Mouse (Mus musculus) Muller cell, postnatal 12 days (primary cell): ENCODE results near the gene Fermt3.
"Not testable (repeated sequence)": the region's sequence is repeated elsewhere in the genome, so short reads cannot be mapped to it uniquely, and the experiment has no call there.

ENCODE experiments used
- DNase-seq: peaks from one replicate; pipeline ENCODE4 v3.0.0-alpha.2; 2015; ENCODE audit errors: inconsistent ontology term

Gene Fermt3

DNA sequence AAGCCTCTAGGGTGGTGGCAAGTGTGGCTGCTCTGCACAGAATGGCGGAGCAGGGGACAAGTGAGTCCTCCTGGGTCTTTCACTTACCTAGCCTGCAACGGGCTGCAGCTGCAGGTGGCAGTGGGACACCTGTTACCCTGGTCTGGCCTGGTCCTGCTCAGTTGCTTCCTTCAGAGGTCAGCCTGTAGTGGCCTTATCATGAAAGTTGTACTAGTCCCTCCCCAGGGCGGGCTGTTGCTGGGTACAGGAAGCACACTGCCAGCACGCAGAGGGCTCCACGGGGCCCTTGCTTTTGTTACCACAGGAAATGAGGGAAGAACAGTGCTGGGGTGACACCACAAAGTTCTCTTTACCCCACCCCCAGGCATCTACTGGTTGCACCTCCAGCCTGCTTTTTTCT is at the start of gene Fermt3:
TSS of gene Fermt3 (minus strand) at position 279 of the 400 bp plus-strand sequence.
- no peak for DNase-seq

DNA sequence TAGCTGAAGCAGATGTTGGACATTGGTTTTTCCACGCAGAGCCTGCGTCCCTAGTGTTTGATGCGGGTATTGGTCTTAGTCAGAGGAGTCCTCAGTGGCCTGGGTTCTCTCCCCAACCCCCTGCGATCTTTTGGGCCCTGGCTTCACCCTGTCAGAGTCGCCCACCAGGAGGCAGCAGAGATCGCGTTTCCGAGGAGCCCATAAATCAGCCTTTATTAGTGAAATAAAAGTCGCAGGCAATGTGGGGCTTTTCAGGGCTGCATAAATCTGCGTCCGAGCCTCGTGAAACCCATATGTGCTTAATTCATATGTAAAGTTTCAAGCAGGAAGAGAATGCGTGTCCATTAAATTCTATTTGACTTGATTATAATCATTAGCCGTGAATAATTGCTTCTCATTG is 48.9 kb upstream of the Fermt3 start:
- DNase-seq, result peak; percentile 74

DNA sequence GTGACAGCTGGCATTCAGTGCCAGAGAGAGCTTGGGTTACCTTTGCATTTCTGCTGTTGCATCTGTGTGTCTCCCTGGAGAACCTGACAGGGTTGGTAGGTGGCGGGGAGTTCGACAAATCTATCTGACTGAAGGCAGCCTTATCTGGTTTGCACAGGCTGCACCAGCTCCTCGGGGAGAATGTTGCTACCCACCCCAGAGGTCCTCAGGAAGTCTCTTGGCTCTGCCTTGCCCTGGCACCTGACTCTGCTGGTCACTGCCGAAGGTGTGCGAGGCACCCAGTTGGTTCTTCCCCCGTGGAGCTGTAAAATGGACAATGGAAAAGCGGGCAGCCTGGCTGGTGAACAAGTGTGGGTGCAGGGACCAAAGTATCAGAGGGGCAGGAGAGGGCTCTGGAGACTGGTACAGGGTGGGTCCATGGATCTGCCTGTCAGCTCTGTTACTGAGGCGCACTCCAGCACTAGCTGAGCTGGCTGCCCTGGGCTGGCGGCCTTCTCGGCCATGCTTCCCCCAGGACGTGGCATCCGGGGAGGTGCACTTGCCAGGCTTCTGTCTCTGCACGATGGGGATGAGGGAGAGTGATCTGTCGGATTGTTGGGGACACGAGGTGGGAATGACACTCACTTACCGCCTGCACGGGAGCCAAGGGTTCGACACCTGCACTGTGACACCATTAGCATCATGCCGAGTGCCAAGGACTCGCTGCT is 48.2 kb upstream of the Fermt3 start:
- DNase-seq, result no peak

DNA sequence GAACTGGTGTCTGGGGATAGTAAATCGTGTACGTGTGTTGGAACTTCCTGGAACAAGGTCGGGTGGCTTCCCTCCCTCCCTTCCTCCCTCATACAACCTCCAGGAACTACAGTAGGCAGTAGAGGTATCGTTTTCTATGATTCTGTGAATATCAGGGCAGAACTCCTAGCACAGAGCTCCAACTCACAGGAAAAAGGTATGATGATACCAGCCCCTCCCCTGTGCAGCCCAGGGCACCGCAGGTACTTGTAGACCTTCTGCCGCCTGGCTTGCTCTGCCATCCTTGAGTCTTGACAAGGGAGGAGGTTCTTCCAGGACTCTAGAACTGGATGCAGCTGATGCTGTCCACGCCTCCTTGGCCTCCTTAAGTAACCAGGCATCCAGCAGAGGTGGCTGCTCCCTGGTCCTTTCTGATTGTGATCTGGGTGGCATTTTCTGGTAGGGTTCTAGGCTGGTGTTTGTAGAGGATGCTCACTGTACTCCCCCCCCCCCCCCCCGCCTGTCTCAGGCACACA is 47.6 kb upstream of the Fermt3 start:
- no peak for DNase-seq

DNA sequence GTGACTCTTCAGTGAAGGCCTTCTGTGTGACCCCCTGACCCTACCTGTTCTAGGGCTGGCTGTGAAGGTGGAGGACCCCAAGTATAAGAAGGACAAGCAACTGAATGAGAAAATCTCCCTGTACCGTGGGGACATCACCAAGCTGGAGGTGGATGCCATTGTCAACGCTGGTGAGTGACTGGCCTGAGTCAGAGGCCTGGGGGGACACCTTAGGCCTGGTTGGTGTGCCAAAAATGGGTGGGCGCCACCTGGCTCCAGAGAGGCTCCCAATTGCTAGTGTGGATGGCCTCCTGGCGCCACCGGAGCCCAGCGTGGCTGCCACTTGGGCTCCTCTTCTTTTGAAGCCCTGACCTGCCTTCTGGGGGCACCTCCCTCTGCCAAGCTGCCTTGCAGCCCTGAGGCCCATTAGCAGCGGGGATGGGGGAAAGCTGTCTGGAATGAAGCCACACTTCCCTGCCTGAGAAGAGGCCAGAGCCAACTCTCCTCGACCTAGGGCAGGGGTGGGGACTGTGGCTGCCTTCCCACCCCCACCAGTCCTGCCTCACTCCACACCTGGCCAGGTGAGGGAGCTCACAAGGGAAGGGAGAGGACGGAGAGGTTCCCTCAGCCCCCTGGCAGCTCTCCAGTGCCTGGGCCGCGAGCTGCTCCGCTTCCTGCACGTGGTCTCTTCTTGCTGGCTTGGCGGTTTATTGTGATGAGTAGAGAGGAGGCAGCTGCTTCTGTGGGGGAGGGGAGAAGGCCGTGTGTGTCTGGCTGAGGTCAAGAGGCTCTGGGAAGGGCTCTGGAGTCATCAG is 47.0 kb upstream of the Fermt3 start:
- peak; percentile 67 for DNase-seq

DNA sequence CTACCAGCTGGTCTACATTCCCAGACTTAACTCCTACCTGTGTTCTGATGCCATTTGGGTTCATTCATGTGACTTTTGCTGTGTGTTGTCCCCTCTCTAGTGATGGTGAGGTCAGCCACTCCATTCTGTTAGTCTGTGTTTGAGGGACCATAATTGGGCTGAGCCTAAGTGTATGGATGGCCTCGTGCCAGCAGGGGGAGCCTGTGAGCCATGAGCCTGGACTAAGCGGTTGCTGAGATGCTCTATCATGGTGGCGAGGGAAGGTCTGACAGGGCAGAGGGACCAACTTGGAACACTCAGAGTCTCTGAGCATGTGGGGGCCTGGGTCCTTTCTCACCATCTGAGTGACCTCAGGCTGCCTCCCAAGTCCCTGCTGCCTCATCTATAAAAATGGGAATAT is 45.3 kb upstream of the Fermt3 start:
- peak; percentile 68 for DNase-seq

DNA sequence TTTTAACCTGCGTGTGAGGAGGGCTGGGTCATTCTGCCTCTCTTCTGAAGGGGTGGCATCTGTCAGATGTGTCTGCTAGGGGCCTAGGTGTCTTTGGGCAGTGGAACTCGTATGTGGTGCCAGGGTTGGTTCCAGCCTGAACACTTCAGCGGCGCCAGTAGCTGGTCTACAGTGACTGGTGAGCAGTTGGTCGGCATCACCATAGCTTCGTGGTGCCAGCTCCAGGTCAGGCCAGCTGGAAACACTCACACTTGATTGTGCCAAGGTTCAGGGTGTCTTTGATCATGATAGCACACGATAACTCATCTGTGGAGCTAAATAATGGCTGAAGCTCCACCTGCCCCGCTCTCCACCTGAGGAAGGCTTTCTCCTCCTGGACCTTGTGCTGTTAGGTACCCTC is 43.6 kb upstream of the Fermt3 start:
- DNase-seq, result no peak

DNA sequence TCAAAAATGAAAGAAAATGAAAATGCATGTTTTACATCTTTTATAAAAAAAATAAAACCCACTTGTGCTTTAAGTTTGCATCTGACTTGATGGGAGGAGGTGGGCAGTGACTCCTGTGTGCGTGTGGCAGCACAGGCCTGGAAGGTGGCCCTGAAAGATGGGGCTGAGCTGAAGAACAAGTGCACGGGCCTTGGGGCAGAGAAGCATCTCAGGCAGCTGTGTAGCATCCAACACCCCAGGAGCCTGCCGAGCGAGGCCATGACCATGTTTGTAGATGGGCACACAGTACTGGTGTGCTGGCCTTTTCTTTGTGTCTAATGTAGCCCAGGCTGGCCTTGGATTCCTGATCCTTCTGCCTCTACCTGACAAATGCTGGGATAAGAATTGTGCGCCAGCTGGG is 42.8 kb upstream of the Fermt3 start:
- no peak for DNase-seq

DNA sequence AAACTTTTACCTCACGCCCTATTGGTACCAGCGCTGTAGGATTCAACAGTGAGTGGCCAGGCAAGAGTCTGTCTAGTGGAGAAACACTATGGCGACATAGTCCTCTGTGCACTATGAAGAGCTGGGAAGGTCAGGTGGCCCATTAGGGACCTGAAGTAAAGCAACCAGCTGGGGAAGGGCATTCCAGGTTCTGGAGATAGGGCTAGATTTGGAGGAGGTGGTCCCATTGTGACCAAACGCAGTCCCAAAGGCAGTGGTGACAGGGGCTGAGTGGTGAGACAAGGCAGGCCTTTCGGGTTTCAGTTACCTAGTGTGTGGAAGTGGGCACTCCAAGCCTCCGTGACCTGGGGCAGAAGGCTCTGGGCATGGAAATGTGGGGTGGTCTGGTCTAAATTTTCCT is 39.3 kb upstream of the Fermt3 start:
- DNase-seq, result no peak

DNA sequence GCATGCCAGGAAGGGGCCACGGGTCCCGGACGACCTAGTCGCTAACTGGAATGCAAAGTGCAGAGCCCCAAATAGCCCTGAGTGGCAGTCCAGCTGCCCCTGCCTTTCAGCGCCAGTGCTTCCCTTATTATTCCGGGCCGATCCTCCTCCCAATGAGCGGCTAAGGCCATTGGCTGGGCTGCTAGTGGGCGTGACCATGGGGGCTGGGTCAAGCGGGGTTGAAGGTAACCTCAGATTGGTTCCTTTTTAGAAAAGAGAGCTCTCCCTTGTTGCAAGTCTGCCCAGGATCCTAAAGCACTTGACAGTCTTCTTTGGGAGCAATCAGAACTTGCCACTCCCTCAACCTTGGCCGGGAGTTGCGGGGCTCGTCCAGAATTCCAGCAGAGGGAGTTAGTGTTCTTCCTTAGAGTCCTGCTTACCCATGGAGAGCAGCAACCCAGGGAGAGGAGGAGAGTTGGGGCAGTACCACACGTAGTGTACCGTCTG is 38.5 kb upstream of the Fermt3 start:
- peak; percentile 94 for DNase-seq

DNA sequence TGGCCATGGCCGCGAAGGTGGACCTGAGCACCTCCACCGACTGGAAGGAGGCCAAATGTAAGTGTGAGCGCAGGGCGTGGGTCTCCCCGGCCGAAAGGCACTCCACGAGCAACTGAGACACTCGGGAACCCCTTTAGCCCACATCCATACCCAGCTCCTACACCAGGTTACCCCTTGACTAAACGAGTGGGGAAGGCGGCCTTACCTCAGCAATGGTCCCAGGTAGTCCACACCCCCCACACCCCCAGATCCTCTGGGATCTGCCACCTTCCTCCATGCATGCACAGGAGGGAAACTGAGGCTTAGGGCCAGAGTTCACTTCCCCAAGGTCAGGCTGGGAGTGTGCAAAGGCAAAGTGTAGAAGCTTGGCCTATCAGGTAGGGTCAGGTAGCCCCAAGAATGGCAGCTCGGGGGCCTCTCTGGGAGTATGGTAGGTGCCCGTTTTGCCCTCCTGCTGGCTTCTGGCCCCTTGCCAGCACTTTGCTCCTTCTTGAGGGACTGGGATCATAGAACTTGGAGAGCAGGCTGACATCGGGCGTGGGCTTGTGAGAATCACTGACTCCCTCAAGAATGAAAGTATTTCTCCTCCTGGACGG is 38.0 kb upstream of the Fermt3 start:
- no peak for DNase-seq

DNA sequence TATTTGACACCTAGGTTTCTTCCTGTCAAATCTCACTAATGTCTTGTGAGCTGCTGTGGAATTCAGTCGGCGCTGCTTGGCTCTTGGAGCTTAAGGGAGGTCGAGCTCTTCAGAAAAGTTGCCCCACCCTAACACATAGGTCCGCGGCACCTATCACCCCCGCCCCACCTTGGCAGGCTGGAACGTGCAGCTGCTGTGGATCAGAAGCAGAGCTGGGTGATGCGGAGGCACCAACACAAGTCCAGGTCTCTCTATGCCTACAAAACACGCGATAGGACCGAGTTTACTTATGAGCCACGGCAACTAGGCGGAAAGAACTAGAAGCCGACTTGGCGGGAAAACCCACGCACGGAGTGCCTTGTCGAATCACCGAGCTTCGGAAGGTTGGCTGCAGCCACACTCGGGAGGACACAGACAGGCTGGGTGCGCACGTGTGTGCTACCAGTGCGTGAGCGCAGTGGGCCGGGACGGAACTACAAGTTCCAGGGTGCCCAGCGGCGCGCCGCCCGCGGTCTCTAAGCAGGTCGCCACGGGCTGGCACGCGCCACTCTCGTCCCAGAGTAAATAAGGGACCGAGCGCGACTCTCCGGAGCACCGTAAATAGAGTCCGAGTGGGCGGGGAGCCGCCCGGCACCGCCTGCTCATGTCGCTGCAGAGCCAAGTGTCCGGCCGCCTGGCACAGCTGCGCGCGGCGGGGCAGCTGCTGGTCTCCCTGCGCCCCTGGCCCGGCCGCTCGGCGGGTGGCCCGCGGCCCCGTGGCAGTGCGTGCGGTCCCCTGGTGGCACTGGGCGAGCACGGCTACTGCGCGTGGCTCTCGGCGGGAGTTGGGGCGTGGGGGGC is 37.2 kb upstream of the Fermt3 start, which contains the start of gene Macrod1:
TSS of gene Macrod1 (plus strand) at position 563 of the 840 bp plus-strand sequence.
- peak; percentile 79 for DNase-seq

DNA sequence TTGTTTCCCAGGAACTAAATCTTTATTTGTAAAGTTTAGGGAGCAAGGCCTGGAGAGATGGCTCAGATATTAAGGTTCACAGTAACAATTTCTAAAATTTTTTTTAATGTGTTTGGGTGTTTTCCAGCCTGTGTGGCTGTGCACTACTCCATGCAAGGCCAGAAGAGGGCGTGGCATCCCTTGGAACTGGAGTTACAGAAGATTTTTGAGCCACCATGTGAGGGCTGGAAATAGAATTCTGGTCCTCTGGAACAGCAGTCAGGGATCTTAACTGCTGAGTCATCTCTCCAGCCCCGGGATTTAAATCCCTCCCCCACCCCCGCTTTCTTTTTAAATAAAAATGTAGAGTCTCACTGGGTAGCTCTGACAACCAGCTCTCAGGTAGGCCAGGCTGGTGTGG is 35.9 kb upstream of the Fermt3 start:
- peak; percentile 68 for DNase-seq

DNA sequence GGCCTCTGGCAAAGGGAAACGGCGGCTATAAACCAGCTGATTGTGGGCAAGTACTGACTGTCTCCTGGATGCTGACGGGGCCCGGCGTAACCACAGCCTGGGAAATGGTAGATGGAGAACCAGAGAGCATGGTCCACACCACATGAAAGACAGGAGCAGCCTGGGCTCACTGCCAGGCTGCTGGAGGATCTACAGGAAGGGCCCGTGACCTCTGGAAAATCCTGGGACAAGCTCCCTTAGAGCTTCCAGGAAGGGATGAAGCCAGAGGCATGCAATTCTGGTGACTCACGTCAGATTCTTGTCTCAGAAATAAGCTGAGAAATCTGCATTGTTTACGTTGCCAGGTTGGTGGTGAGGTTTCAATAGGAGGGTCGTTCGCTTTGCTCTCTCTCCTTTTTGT is 35.5 kb upstream of the Fermt3 start:
- DNase-seq, result peak; percentile 81

DNA sequence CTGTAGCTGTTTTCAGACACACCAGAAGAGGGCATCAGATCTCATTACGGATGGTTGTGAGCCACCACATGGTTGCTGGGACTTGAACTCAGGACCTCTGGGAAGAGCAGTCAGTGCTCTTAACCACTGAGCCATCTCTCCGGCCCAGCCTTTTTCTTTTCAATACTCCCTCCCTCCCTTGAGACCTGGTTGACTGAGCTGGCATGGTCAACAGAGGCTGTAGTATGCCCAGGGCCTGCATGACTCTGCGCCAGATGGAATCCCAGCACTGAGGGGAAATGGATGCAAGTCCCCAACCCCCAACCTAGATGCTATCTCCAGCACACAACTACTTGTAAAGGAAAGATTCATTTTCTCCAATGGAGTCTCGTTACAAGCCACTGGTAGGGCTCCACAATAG is 34.1 kb upstream of the Fermt3 start:
- not testable (repeated sequence) for DNase-seq

DNA sequence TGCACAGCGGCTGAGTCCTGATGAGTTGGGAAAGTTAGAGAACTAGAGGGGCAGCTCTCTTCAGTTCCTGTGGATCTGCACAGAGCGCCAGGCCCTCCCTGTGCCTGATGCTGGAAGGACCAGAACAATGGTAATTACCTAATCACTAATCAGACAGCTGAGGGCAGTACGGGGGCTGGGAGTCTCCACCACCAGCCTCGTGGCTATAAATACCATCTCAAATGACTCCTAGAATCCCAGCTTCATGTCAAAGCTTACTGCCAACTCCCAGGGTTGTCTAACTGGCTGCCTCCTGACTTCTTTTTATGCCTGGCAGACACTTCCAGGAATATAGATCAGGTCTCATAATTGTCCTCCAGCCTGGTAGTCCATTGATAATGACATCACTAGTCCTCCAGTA is 25.4 kb upstream of the Fermt3 start:
- DNase-seq, result peak; percentile 49

DNA sequence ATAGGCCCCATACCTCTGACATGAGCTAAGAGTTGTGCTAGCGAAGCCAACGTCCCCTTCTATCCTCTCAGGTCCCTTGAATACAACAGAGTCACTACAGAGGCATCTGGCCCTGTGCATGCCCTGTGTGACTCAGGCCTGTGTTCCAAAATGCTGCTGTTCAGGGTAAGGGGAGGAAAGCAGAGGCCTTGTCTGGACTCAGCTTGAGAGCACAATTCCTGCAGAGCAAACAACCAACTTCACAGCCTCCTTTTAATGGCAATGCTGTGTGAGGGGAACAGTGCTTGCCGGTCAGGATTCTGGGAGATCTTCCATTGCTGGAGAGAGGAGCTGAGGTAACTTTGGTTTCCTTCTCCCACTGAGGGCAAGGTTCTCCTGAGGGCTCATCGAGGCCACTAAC is 25.0 kb upstream of the Fermt3 start:
- DNase-seq, result peak; percentile 57

DNA sequence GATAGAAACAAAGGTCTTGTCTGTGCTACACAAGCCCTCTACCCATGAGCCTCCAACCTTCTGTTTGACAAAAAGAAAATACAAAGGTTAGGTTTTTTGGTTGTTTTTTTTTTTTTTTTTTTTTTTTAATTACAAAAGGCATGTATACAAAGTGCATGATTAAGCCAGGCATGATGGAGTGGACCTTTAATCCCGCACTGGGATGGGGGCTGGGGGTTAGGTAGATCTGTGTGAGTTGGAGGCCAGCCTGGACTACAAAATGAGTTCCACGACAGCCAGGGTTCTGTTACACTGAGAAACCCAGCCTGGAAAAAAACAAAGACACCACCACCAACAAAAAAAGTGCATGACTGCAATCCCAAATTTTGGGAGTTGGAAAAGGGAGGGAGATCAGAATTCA is 21.9 kb upstream of the Fermt3 start:
- no peak for DNase-seq

DNA sequence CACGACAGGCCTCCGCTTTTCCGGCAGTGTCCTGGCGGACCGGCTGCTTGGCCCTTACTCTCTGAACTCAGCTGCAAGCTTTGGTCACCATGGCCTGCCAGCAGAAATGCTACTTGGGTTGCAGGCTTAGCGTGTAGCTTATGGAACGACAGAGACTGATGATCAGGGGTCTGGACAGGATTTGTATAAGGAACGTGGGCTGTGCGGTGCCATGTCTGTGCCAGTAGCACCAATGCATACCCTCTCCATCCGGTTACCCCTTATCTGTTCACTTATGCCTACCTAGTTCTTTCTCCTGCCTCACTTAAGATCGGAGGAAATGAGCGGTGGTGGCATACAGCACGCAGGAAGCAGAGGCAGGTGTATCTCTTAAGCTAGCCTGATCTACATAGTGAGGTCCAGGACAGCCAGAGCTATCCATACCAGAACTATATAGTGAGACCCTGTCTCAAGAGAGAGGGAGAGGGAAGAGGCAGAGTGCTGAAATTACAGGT is 21.4 kb upstream of the Fermt3 start:
- DNase-seq, result no peak

DNA sequence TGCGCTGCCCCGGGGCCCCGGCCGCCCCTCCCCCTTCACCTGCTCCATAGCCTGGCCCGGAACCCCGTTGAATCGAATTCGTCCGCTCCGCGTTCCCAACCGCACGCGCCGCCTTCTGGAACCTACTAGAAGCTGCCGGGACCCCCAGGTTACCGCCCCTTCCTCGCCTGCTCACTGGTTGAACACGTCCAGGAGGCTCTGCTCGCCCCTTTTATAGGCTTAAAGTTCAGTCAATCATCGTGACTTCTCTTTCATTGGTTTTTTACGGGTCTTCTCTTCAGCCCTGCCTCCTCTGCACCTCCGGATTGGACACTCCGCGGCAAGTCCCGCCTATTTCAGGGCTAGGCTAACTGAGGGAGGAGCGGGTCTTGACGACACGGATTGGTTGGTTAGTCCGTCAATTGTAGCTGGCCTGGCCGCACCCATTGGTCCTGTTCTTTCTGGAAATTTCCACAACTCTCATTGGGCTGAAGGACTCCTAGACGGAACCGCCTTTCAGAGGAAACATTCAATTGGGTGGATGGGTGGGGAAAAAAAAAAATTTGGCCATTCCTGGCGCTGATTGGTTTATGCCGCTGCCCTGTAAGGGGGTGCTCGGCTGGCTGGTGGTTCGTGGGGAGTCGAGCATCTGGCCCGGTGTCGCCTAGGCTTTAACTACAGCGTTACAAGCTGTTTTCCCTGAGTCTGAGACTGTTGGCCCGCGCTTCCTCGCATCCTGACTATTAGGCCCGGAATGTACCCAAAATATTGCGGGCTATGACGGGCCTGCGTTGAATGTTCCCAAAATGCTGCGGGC is 20.8 kb upstream of the Fermt3 start, which contains the start of gene Stip1:
TSS of gene Stip1 (minus strand) at position 127 of the 796 bp plus-strand sequence.
- peak; percentile 100 for DNase-seq
